Mouse (Mus musculus) spleen, adult 2 months (tissue): ENCODE data around the gene Rasl10a. TPM values are rescaled to one million over a fixed set of nuclear protein-coding genes. Genes with fewer than 3 reads are reported as not detected.

Experiments used
- DNase-seq, 2 experiments: peaks; one replicate each; pipeline versions ENCODE4 v3.0.0 to v3.0.0-alpha.2; 2012 to 2021; ENCODE audit warnings: low spot score in 2 of 2, low read depth in 1 of 2
- H3K27ac ChIP-seq: fragments of 200-500 bp; 2 replicates; pipeline ENCODE4 v1.5.1; 2012; ENCODE audit warnings: low read length, inconsistent platforms; ENCODE audit not compliant: insufficient read depth
- H3K27me3 ChIP-seq: fragments of 200-500 bp; 2 replicates; pipeline ENCODE4 v1.6.1; 2012; ENCODE audit warnings: mild to moderate bottlenecking, moderate library complexity, low read length, inconsistent platforms; ENCODE audit not compliant: control insufficient read depth, insufficient read depth
- H3K36me3 ChIP-seq: fragments of 200-500 bp; 2 replicates; pipeline ENCODE4 v1.6.1; 2012; ENCODE audit warnings: mild to moderate bottlenecking, low read length, inconsistent platforms; ENCODE audit not compliant: control insufficient read depth, insufficient read depth
- H3K4me1 ChIP-seq: fragments of 200-500 bp; 2 replicates; pipeline ENCODE4 v1.6.1; 2011; ENCODE audit warnings: inconsistent platforms; ENCODE audit not compliant: control insufficient read depth, insufficient read depth, insufficient read length
- H3K4me3 ChIP-seq: fragments of 200-500 bp; 2 replicates; pipeline ENCODE4 v1.5.1; 2011; ENCODE audit warnings: mild to moderate bottlenecking, inconsistent platforms; ENCODE audit not compliant: insufficient read depth, insufficient read length; ENCODE audit errors: extremely low read depth
- CTCF ChIP-seq: fragments of 200-500 bp; IDR thresholded peaks from 2 replicates; pipeline ENCODE4 v1.5.1; 2011; ENCODE audit warnings: mild to moderate bottlenecking, inconsistent platforms; ENCODE audit not compliant: insufficient read depth, insufficient read length, insufficient replicate concordance; ENCODE audit errors: extremely low read depth
- POLR2A ChIP-seq: fragments of 200-500 bp; IDR thresholded peaks from 2 replicates; pipeline ENCODE4 v1.6.1; 2011; ENCODE audit warnings: low read depth, low read length, inconsistent platforms
- WGBS: fragments of 180-500 bp; shearing (Covaris S2); methylation state at CpG from one replicate; pipeline ENCODE4 v1.1.7; 2018; 5-methylcytosine and 5-hydroxymethylcytosine counted together
- polyA plus RNA-seq: library from polyadenylated mRNA; depleted of rRNA; stranded (reverse); fragments of >200 nt; gene quantifications from 2 replicates; pipeline ENCODE4 v1.2.3, GENCODE M21; 2012; rRNA removed

Gene Rasl10a
- 2.4 and 3.6 TPM in 2 replicates for polyA plus RNA-seq

- Histone ChIP-seq H3K36me3 (no peaks in the 10 kb centered on the region), H3K4me1 (peaks cover 29% of the 10 kb centered on the region), H3K27me3 (peaks cover 13% of the 10 kb centered on the region), H3K4me3 (peak within 1 kb of the TSS; percentile 59), H3K27ac (no peak within 1 kb of the TSS)
- TF ChIP-seq POLR2A = no peak
- TF ChIP-seq CTCF = no peak
- DNase-seq = peak in 1 of 2 experiments; percentile 73
- WGBS = 1% methylated on average over 77 of the region's 77 CpGs
Observed at GRCm38 (mm10) chr11:5057856-5058641, at the start of gene Rasl10a. Gene Rasl10a, plus strand, starts transcription at chr11:5058128.

DNA sequence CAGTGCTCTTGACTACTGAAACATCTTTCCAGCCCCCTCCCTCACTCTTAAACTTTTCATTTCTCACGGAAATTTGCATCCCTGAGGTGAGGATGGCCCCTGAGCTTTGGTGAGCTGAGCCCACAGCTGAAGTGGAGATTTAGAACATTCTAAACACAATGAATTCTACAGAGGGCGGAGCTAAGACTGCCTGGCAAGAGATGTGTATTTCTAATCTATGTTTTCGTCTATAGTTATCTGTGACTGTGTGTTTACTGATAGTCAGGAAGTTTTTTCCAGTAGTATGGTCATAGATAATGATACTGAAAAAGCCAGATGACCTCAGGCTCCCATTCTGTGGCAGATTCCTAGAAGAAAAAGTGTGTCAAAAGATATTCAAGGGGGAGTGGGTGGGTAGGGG is 49.1 kb upstream of the Rasl10a start:
- Histone ChIP-seq H3K4me3 (no peak overlapping the region), H3K36me3 (peaks cover 18% of the 10 kb centered on the region), H3K4me1 (no peaks in the 10 kb centered on the region), H3K27ac (no peak overlapping the region), H3K27me3 (no peaks in the 10 kb centered on the region)
- DNase-seq = no peak
- TF ChIP-seq POLR2A (no peak), CTCF (no peak)
- 88% methylated on average over 3 of the region's 3 CpGs for WGBS

DNA sequence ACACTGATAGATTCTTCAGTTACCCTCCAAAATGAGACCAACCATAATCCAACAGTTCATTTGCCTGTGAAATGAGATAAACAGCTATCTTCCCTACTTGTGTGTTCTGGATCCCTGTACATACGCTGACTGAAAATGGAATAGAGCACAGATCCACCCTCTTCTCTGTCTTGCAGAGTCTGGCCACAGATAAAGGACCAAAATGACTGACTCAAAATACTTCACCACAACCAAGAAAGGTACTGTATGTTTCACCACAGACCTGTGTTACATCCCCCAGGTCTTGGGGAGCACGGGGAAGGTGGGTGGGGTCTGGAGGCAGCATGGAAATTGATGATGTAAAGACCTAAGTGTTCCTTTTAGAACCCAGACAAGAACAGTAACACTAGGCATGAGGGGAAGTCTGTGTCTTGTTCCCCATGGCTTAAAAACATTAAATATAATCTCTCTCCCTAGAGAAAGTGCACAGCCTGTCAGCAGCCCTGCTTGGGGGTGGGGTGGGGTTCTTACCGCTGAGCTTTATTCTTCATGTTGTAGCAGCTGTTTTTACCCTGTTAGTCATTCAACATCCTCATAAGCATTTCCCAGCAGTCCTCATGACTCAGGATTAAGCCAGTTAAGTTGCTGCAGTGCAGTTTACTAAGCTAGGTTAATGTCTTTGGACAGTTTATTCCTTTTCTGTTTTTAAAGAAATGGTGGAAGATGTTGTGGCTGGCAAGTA is 48.4 kb upstream of the Rasl10a start:
- Histone ChIP-seq H3K27me3 (no peaks in the 10 kb centered on the region), H3K4me3 (no peak overlapping the region), H3K36me3 (peaks cover 19% of the 10 kb centered on the region), H3K27ac (peak overlapping the region; percentile 48; the same call in 1 of the 2 replicates), H3K4me1 (no peaks in the 10 kb centered on the region)
- 80% methylated on average over 3 of the region's 3 CpGs for WGBS
- DNase-seq = no peak
- TF ChIP-seq CTCF = no peak
- TF ChIP-seq POLR2A = no peak

GRCm38 (mm10) chr11:5010205-5010604 is 47.7 kb upstream of the Rasl10a start:
- Histone ChIP-seq H3K27me3 (no peaks in the 10 kb centered on the region), H3K36me3 (peaks cover 21% of the 10 kb centered on the region), H3K4me1 (no peaks in the 10 kb centered on the region), H3K4me3 (no peak overlapping the region), H3K27ac (no peak overlapping the region)
- DNase-seq = no peak
- WGBS = 92% methylated on average over 1 of the region's 1 CpGs
- TF ChIP-seq POLR2A (no peak), CTCF (no peak)

GRCm38 (mm10) chr11:5011480-5011879 is 46.4 kb upstream of the Rasl10a start:
- Histone ChIP-seq H3K36me3 (peaks cover 29% of the 10 kb centered on the region), H3K4me3 (no peak overlapping the region), H3K27ac (no peak overlapping the region), H3K27me3 (no peaks in the 10 kb centered on the region), H3K4me1 (no peaks in the 10 kb centered on the region)
- no peak for DNase-seq
- TF ChIP-seq POLR2A = no peak
- TF ChIP-seq CTCF = no peak
- WGBS = 61% methylated on average over 1 of the region's 1 CpGs

- Histone ChIP-seq H3K36me3 (peaks cover 36% of the 10 kb centered on the region), H3K27ac (no peak overlapping the region)
- TF ChIP-seq CTCF (no peak), POLR2A (no peak)
Observed at GRCm38 (mm10) chr11:5012213-5012715, 45.7 kb upstream of the Rasl10a start.

More at GRCm38 (mm10) chr11:5012213-5012715, 45.7 kb upstream of the Rasl10a start:
- no peak for DNase-seq
- no peaks in the 10 kb centered on the region for H3K27me3 ChIP-seq
- 42% methylated on average over 5 of the region's 5 CpGs for WGBS
- H3K4me3 ChIP-seq = no peak overlapping the region
- H3K4me1 ChIP-seq = no peaks in the 10 kb centered on the region
